In the genomic region with DNA sequence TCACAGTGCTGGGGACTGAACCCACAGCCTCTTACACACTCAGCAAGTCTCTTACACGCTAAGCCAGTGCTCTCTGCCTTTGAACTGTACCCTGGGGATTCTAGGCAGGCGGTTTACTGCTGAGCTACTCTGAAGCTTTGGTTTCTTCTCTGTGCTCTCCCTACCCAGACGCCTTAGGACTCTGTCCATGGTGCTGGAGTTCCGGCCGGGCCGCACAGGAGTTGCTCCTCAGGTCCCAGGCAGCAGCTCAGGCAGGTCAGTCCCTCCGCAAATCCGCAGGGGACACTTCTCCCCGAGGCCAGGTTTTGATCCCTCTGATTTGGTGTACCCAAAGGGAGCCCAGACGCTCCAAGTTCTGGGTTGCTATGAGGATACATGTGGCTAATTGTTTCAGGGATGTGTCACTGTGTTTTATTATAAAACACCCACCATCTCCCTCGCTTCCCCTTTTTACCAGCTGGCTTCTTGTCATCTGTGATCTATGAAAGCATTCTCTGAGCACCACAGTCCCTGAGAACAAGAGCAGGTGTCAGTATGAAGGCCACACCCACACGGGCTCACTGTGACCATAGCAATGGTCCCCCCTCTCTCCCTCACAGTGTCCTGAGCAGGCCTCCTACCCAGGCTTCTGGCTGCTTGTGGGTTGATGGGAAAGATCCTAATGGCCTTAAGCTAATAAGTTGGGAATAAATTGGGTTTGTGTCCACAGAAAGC, we compare ENCODE assay signal across 8 mouse cellular contexts. TPM values are rescaled to one million over a fixed set of nuclear protein-coding genes. Genes with fewer than 3 reads are reported as not detected.
DNase-seq lines count a peak whose midpoint lies in the region; ATAC-seq and TF ChIP-seq lines count a peak whose summit lies in the region.

No protein-coding gene starts in this region.

- H3K4me1 ChIP-seq in intestine, embryonic 15.5 days (replicated peaks): no peaks in the 10 kb centered on the region; the same call in 1 of the 2 replicates
- H3K4me1 ChIP-seq in intestine, embryonic 16.5 days (ENCODE audit: control insufficient read depth, insufficient read depth, low read length): no peaks in the 10 kb centered on the region
- H3K4me1 ChIP-seq in G1E (ENCODE audit: insufficient read depth, low read depth, low read length): no peaks in the 10 kb centered on the region
- H3K4me1 ChIP-seq in kidney, embryonic 16.5 days (ENCODE audit: insufficient read depth, low read length): no peaks in the 10 kb centered on the region

- H3K4me3 ChIP-seq in intestine, embryonic 15.5 days (replicated peaks): no peak overlapping the region
- H3K4me3 ChIP-seq in intestine, embryonic 16.5 days (ENCODE audit: low read length): no peak overlapping the region
- no peak overlapping the region for H3K4me3 ChIP-seq in G1E (ENCODE audit: low read depth, low read length)
- no peak overlapping the region for H3K4me3 ChIP-seq in kidney, embryonic 16.5 days (ENCODE audit: low read length)

- no peak overlapping the region for H3K4me2 ChIP-seq in intestine, embryonic 15.5 days (replicated peaks)
- no peak overlapping the region for H3K4me2 ChIP-seq in intestine, embryonic 16.5 days (ENCODE audit: low read depth, low read length)
- no peak overlapping the region for H3K4me2 ChIP-seq in kidney, embryonic 16.5 days (replicated peaks; ENCODE audit: low read depth, low read length)

- no peaks in the 10 kb centered on the region for H3K9me3 ChIP-seq in intestine, embryonic 15.5 days
- no peaks in the 10 kb centered on the region for H3K9me3 ChIP-seq in intestine, embryonic 16.5 days (ENCODE audit: control insufficient read depth, low read length)
- H3K9me3 ChIP-seq in G1E (replicated peaks): peaks cover 2% of the 10 kb centered on the region; the same call in 1 of the 2 replicates
- H3K9me3 ChIP-seq in kidney, embryonic 16.5 days (ENCODE audit: low read length): no peaks in the 10 kb centered on the region

- peak; percentile 58; the same call in 1 of the 2 replicates for ATAC-seq in intestine, embryonic 15.5 days
- no peak; the same call in 1 of the 2 replicates for ATAC-seq in intestine, embryonic 16.5 days
- ATAC-seq in G1E (ENCODE audit: extremely low read depth, insufficient number of reproducible peaks, low FRiP score, poor library complexity, severe bottlenecking): no peak
- ATAC-seq in kidney, embryonic 16.5 days (ENCODE audit: low FRiP score, low TSS enrichment): peak; percentile 61; the same call in 1 of the 2 replicates

- H3K9ac ChIP-seq in intestine, embryonic 15.5 days: no peak overlapping the region
- no peak overlapping the region for H3K9ac ChIP-seq in intestine, embryonic 16.5 days (ENCODE audit: low read depth, low read length)
- no peak overlapping the region for H3K9ac ChIP-seq in kidney, embryonic 16.5 days (replicated peaks; ENCODE audit: low read length)

- TF ChIP-seq CTCF in G1E (IDR thresholded peaks at IDR 0.05; ENCODE audit: low read depth, low read length): no peak

- WGBS in intestine, embryonic 15.5 days: 11% methylated on average over 12 of the region's 12 CpGs
- WGBS in intestine, embryonic 16.5 days: 10% methylated on average over 12 of the region's 12 CpGs
- WGBS in kidney, embryonic 16.5 days: 11% methylated on average over 12 of the region's 12 CpGs

- peak; percentile 40 for DNase-seq in G1E (ENCODE audit: low spot score)
- peak; percentile 86 for DNase-seq in adrenal gland, postnatal 14 days
- peak; percentile 79 for DNase-seq in mesoderm, embryonic 11.5 days (ENCODE audit: low read depth, low spot score)
- DNase-seq in frontal cortex, adult 2 months (ENCODE audit: extremely low spot score in 1 of 2, low spot score in 1 of 2): no peak
- no peak for DNase-seq in T-cell, adult 2 months (ENCODE audit: low spot score)

- H3K36me3 ChIP-seq in intestine, embryonic 15.5 days: no peaks in the 10 kb centered on the region
- no peaks in the 10 kb centered on the region for H3K36me3 ChIP-seq in intestine, embryonic 16.5 days (ENCODE audit: control insufficient read depth, insufficient read depth, low read length)
- no peaks in the 10 kb centered on the region for H3K36me3 ChIP-seq in G1E (replicated peaks)
- H3K36me3 ChIP-seq in kidney, embryonic 16.5 days (ENCODE audit: insufficient read depth, low read length): no peaks in the 10 kb centered on the region

- no peak overlapping the region for H3K27ac ChIP-seq in intestine, embryonic 15.5 days
- H3K27ac ChIP-seq in intestine, embryonic 16.5 days (ENCODE audit: low read length): no peak overlapping the region
- no peak overlapping the region for H3K27ac ChIP-seq in kidney, embryonic 16.5 days (ENCODE audit: low read length)

- H3K27me3 ChIP-seq in intestine, embryonic 15.5 days (replicated peaks): no peaks in the 10 kb centered on the region
- H3K27me3 ChIP-seq in intestine, embryonic 16.5 days (replicated peaks; ENCODE audit: control insufficient read depth, insufficient read depth, low read length): no peaks in the 10 kb centered on the region
- H3K27me3 ChIP-seq in G1E (ENCODE audit: insufficient read depth, low read length): peaks cover 18% of the 10 kb centered on the region
- H3K27me3 ChIP-seq in kidney, embryonic 16.5 days (ENCODE audit: insufficient read depth, low read length): 0 out of 2 replicates have a peak, but pooled peaks cover 3% of the 10 kb centered on the region

RNA-seq across cellular contexts. Expression of gene Slc29a4, which starts 2.5 kb away (rescaled TPM):
- polyA plus RNA-seq in intestine, embryonic 15.5 days (2015; fragmentation: Nextera tagmentation; extraction: Ambion mirVana): 6.3 and 8.4 TPM in 2 replicates
- 5.8 and 6.9 TPM in 2 replicates for polyA plus RNA-seq in intestine, embryonic 16.5 days (2015; fragmentation: Nextera tagmentation; extraction: Ambion mirVana)
- total RNA-seq in G1E (2014; fragmentation: Nextera tagmentation) (not detected in 2 replicates), G1E (2017) (0.05 TPM in 1 of 2 replicates, not detected in the other)
- not detected in 2 replicates for polyA plus RNA-seq in G1E (2012)
- 19.5 and 22.6 TPM in 2 replicates for total RNA-seq in adrenal gland, postnatal 14 days (2021)
- polyA plus RNA-seq in kidney, embryonic 16.5 days (2015; fragmentation: Nextera tagmentation; extraction: Ambion mirVana): 5.1 and 6.2 TPM in 2 replicates
- 14.6 and 19.2 TPM in 2 replicates for polyA plus RNA-seq in frontal cortex, adult 2 months (2012; rRNA removed)

Comparison
In these comparisons a context has a peak if more than half of its experiments do, and no peak if none do; other contexts are left out.
1. ATAC-seq: peak in intestine, embryonic 15.5 days (single experiment) and kidney, embryonic 16.5 days (single experiment); none in intestine, embryonic 16.5 days (single experiment) and G1E (single experiment).
2. DNase-seq: peak in G1E (single experiment), adrenal gland, postnatal 14 days (single experiment) and mesoderm, embryonic 11.5 days (single experiment); none in frontal cortex, adult 2 months (0 of 2) and T-cell, adult 2 months (single experiment).